Mouse (Mus musculus) lung, embryonic 16.5 days (tissue): Measurements from ENCODE around the gene Xbp1. TPM values are rescaled to one million over a fixed set of nuclear protein-coding genes. Genes with fewer than 3 reads are reported as not detected.
"Not testable (repeated sequence)": the region's sequence is repeated elsewhere in the genome, so short reads cannot be mapped to it uniquely, and the experiment has no call there.

Source experiments
- ATAC-seq: fragments of 200-750 bp; cut with Nextera tagmentation; 2 replicates; pipeline ENCODE4 v1.8.0; 2017; ENCODE audit warnings: low read depth, mild to moderate bottlenecking, moderate library complexity
- H3K27ac ChIP-seq: fragments of 300-500 bp; sonication (generic); 2 replicates; pipeline ENCODE4 v1.5.1; 2014; ENCODE audit warnings: mild to moderate bottlenecking, control low read depth, low read length
- H3K27me3 ChIP-seq: fragments of 300-500 bp; sonication (generic); 2 replicates; pipeline ENCODE4 v1.6.1; 2014; ENCODE audit warnings: low read depth, low read length, mixed read lengths; ENCODE audit not compliant: control insufficient read depth, insufficient read depth
- H3K36me3 ChIP-seq: fragments of 300-500 bp; sonication (generic); 2 replicates; pipeline ENCODE4 v1.6.1; 2014; ENCODE audit warnings: low read length; ENCODE audit not compliant: control insufficient read depth, insufficient read depth
- H3K4me1 ChIP-seq: fragments of 300-500 bp; sonication (generic); replicated peaks from 2 replicates; pipeline ENCODE4 v1.6.1; 2014; ENCODE audit warnings: low read length, mixed read lengths; ENCODE audit not compliant: control insufficient read depth, insufficient read depth
- H3K4me2 ChIP-seq: fragments of 300-500 bp; sonication (generic); 2 replicates; pipeline ENCODE4 v1.6.1; 2014; ENCODE audit warnings: low read depth, low read length, control low read depth
- H3K4me3 ChIP-seq: fragments of 300-500 bp; sonication (generic); 2 replicates; pipeline ENCODE4 v1.5.1; 2014; ENCODE audit warnings: mild to moderate bottlenecking, low read length, control low read depth
- H3K9ac ChIP-seq: fragments of 300-500 bp; sonication (generic); 2 replicates; pipeline ENCODE4 v1.6.1; 2014; ENCODE audit warnings: low read length, control low read depth
- H3K9me3 ChIP-seq: fragments of 300-500 bp; sonication (generic); 2 replicates; pipeline ENCODE4 v1.6.1; 2016; ENCODE audit warnings: low read length; ENCODE audit not compliant: control insufficient read depth
- WGBS: fragments of 180-500 bp; shearing (Covaris S2); extraction: QIAGEN DNeasy Blood & Tissue Kit; methylation state at CpG from one replicate; pipeline ENCODE4 v1.1.7; 2014; 5-methylcytosine and 5-hydroxymethylcytosine counted together
- polyA plus RNA-seq: library from polyadenylated mRNA; unstranded; fragments of >200 nt; fragmentation: Nextera tagmentation; extraction: Ambion mirVana; gene quantifications from 2 replicates; pipeline ENCODE4 v1.2.1, GENCODE M21; 2015

Gene Xbp1
- 201 and 221 TPM in 2 replicates for polyA plus RNA-seq

GRCm38 (mm10) chr11:5520412-5521265, at the start of gene Xbp1:
Gene Xbp1 (plus strand): TSS chr11:5520659.
- Histone ChIP-seq H3K36me3 (peaks cover 22% of the 10 kb centered on the region), H3K4me2 (peak within 1 kb of the TSS; percentile 70), H3K4me3 (peak within 1 kb of the TSS; percentile 92), H3K9ac (peak within 1 kb of the TSS; percentile 100), H3K27ac (peak within 1 kb of the TSS; percentile 93), H3K9me3 (no peaks in the 10 kb centered on the region), H3K27me3 (no peaks in the 10 kb centered on the region), H3K4me1 (peaks cover 19% of the 10 kb centered on the region)
- ATAC-seq: peak; percentile 99
- under 1% methylated on average over 69 of the region's 72 CpGs for WGBS

DNA sequence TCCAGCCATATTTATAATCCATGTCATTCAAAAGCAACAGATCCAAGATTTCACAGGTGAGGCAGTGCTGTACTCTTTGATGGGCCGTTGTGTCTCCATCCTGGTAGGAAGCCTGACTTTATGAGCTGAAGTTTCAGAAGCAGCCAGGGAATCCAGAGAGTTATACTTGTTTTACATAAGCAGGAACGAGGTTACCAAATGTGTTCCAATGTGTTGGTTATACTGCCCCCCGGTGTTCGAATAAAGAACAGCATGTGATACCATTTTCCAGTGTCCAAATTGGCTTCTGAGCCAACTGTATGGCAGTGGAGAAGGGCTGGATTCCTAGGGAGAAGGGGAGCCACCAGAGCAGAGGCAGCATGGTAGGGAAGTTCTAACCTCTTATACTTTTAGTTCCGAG, 46.3 kb upstream of the Xbp1 start:
- H3K27ac ChIP-seq: no peak overlapping the region
- H3K27me3 ChIP-seq: no peaks in the 10 kb centered on the region
- ATAC-seq: peak; percentile 20; the same call in 1 of the 2 replicates
- no peaks in the 10 kb centered on the region for H3K4me1 ChIP-seq
- 10% methylated on average over 5 of the region's 5 CpGs for WGBS
- H3K9ac ChIP-seq: no peak overlapping the region
- no peaks in the 10 kb centered on the region for H3K36me3 ChIP-seq
- H3K9me3 ChIP-seq: no peaks in the 10 kb centered on the region
- H3K4me2 ChIP-seq: no peak overlapping the region
- H3K4me3 ChIP-seq: no peak overlapping the region

GRCm38 (mm10) chr11:5475556-5476118, 44.8 kb upstream of the Xbp1 start:
- not testable (repeated sequence) for H3K36me3 ChIP-seq, H3K27ac ChIP-seq, H3K4me2 ChIP-seq, H3K4me3 ChIP-seq, H3K9ac ChIP-seq, ATAC-seq, H3K9me3 ChIP-seq, H3K27me3 ChIP-seq, H3K4me1 ChIP-seq
- 60% methylated on average over 1 of the region's 2 CpGs for WGBS

GRCm38 (mm10) chr11:5476806-5477205, 43.7 kb upstream of the Xbp1 start:
- H3K36me3 ChIP-seq: no peaks in the 10 kb centered on the region
- no peaks in the 10 kb centered on the region for H3K4me1 ChIP-seq
- H3K9me3 ChIP-seq: no peaks in the 10 kb centered on the region
- H3K4me2 ChIP-seq: no peak overlapping the region
- no peak overlapping the region for H3K9ac ChIP-seq
- no peak overlapping the region for H3K4me3 ChIP-seq
- WGBS: 82% methylated on average over 4 of the region's 4 CpGs
- H3K27ac ChIP-seq: no peak overlapping the region
- no peak for ATAC-seq
- H3K27me3 ChIP-seq: no peaks in the 10 kb centered on the region

DNA sequence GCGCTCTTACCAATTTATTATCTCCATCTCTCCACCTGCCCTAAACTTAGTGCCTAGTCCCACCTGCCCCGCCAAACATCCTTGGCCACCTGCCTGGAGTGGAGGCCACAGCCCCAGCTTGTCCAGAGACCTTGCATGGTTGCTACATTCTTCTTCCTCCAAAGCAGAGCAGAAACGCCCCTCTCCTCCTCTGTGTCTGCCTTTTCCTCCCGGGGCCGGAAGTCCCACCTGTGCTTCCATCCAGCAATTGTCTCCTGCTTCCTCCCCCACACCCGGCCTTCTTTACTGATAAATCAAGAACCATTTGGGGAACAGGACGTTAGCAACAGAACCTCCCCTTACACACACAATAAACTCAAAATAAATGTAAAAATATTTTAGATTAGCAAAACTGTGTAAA, 42.3 kb upstream of the Xbp1 start:
- H3K27ac ChIP-seq: no peak overlapping the region
- no peaks in the 10 kb centered on the region for H3K27me3 ChIP-seq
- WGBS: 65% methylated on average over 7 of the region's 7 CpGs
- no peaks in the 10 kb centered on the region for H3K4me1 ChIP-seq
- no peak overlapping the region for H3K4me2 ChIP-seq
- ATAC-seq: no peak
- no peaks in the 10 kb centered on the region for H3K36me3 ChIP-seq
- H3K4me3 ChIP-seq: no peak overlapping the region
- H3K9me3 ChIP-seq: no peaks in the 10 kb centered on the region
- no peak overlapping the region for H3K9ac ChIP-seq

DNA sequence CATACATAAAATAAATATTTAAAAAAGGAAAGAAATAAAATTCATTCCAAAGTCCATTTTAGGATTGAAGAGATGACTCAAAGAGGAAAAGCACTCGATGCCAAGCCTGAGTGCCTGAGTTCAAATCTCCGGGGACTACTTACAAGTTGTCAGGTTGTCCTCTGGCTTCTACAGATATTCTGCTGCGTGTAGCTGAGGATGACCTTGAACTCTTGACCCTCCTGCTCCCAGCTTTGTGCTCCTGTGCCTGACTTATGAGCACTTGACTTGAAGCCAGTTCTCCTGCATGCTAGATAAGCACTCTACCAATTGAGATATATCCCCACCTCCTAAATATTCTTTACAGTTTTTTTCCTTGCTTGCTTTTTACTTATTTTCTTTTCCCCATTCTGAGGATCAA, 41.6 kb upstream of the Xbp1 start:
- no peak overlapping the region for H3K9ac ChIP-seq
- ATAC-seq: no peak
- H3K4me1 ChIP-seq: no peaks in the 10 kb centered on the region
- no peaks in the 10 kb centered on the region for H3K9me3 ChIP-seq
- H3K36me3 ChIP-seq: no peaks in the 10 kb centered on the region
- H3K4me2 ChIP-seq: no peak overlapping the region
- no peak overlapping the region for H3K4me3 ChIP-seq
- no peaks in the 10 kb centered on the region for H3K27me3 ChIP-seq
- H3K27ac ChIP-seq: no peak overlapping the region
- WGBS: 81% methylated on average over 3 of the region's 3 CpGs

DNA sequence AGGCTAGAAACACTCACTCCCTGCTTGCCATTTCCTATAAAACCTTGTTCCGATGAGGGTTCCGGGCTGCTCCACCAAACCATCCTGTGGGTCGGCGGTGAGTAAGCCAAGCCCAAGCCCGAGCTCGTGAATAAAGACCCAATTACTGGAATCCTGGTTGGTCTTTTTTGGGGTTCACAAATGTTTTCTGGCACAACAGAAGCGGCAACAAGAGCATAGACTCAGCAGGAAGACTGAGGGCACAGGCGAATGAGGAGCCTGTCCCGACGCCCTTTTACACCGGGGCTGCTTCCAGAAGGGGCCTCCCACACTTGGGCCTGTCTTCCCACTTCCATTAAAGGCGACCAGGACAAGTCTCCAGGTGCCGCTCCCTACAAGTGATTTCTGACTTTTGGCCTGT, 37.9 kb upstream of the Xbp1 start:
- Histone ChIP-seq H3K36me3 (no peaks in the 10 kb centered on the region), H3K4me2 (no peak overlapping the region), H3K9ac (no peak overlapping the region), H3K27me3 (no peaks in the 10 kb centered on the region), H3K9me3 (no peaks in the 10 kb centered on the region), H3K27ac (no peak overlapping the region), H3K4me1 (no peaks in the 10 kb centered on the region), H3K4me3 (no peak overlapping the region)
- ATAC-seq: no peak
- 79% methylated on average over 13 of the region's 13 CpGs for WGBS

DNA sequence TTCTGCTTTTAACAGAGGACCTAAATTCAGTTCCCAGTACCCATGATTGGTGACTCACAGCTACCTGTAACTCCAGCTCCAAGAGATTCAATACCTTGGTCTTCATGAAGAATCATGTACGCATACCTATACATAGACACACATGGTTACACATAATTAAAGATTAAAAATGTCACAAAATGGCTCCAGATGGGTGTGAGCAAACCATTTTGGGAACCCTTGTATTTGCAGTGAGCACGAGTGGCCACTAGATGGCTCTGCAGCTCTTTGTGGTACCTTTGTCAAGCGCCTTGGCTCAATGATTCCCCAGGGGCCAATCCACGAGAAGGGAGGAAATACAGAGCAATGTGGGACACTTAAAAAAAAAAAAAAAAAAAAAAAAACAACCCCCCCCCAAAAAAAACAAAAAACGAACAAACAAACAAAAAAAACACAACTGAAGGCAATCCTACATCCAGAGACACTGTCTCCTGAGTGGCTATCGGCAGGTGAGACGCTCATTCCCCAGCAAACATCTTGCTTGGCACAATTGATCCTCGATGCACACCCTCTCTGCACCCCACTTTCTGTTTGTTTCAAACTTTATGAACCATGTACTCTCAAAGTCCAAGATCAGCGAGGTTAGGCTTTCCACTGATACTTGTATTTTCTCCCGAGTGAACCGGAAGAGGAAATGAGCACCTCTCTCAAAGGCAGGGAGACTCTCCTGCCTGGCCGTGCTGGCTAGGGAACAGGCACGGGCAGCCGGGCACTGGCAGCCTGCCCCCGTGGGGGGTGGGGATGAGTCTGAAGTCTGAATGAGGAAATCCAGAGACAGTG, 35.1 kb upstream of the Xbp1 start:
- Histone ChIP-seq H3K36me3 (no peaks in the 10 kb centered on the region), H3K27me3 (no peaks in the 10 kb centered on the region), H3K9ac (peak overlapping the region; percentile 68), H3K27ac (peak overlapping the region; percentile 7; the same call in 1 of the 2 replicates), H3K4me1 (no peaks in the 10 kb centered on the region), H3K4me3 (peak overlapping the region; percentile 47), H3K9me3 (no peaks in the 10 kb centered on the region), H3K4me2 (peak overlapping the region; percentile 61)
- ATAC-seq: peak; percentile 83
- WGBS: 11% methylated on average over 15 of the region's 15 CpGs

DNA sequence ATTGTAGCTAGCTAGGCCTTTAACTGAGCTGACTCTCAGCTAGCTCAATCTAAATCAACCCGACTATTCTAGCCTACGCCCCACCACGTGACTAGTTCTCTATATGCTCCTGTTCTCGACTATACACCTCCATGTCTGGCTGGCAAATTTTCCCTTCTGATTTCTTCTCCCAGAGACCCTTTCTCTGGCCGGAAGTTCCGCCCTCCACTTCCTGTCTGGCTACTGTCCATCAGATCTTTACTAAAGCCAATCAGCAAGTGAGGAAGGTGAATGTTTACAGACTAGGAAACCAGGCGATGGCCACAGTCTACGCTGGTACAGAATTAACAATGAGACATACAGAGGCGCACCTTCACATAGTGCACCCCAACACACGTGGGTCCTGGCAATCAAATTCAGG, 31.0 kb upstream of the Xbp1 start:
- ATAC-seq, H3K4me3 ChIP-seq: not testable (repeated sequence)
- 77% methylated on average over 10 of the region's 10 CpGs for WGBS

More for the DNA sequence above, 31.0 kb upstream of the Xbp1 start:
- H3K36me3 ChIP-seq, H3K4me1 ChIP-seq, H3K4me2 ChIP-seq, H3K27ac ChIP-seq, H3K9ac ChIP-seq, H3K27me3 ChIP-seq, H3K9me3 ChIP-seq: not testable (repeated sequence)
